Mouse (Mus musculus): Measurements from ENCODE around the gene Rnf212. TPM values are rescaled to one million over a fixed set of nuclear protein-coding genes. Genes with fewer than 3 reads are reported as not detected.

Rnf212 gene
- polyA plus RNA-seq, 1 experiment from 2014 or later: 0.39 TPM

- peaks cover 26% of the 10 kb centered on the region for H3K4me1 ChIP-seq
- 3% methylated on average over 15 of the region's 18 CpGs for WGBS
- H3K9me3 ChIP-seq: no peaks in the 10 kb centered on the region
- H3K27me3 ChIP-seq (replicated peaks): no peaks in the 10 kb centered on the region
- H3K27ac ChIP-seq: no peak within 1 kb of the TSS
- peak within 1 kb of the TSS; percentile 75 for H3K4me2 ChIP-seq
- 0 out of 2 replicates have a peak within 1 kb of the TSS, but pooled peaks have one; percentile 12 for H3K9ac ChIP-seq
- H3K36me3 ChIP-seq: no peaks in the 10 kb centered on the region
- H3K4me3 ChIP-seq (replicated peaks): peak within 1 kb of the TSS; percentile 75
- ATAC-seq (ENCODE audit: insufficient read depth, low FRiP score, low read depth): peak; percentile 3; the same call in 1 of the 2 replicates
Measured at GRCm38 (mm10) chr5:108692271-108692670, 82.5 kb downstream of the Rnf212 start, which contains the start of gene Fgfrl1. TSS of gene Fgfrl1 (plus strand) at chr5:108692382.

GRCm38 (mm10) chr5:108691152-108691551, 83.6 kb downstream of the Rnf212 start:
- Histone ChIP-seq H3K9ac (no peak overlapping the region), H3K36me3 (no peaks in the 10 kb centered on the region), H3K4me2 (no peak overlapping the region), H3K4me1 (peaks cover 21% of the 10 kb centered on the region), H3K9me3 (no peaks in the 10 kb centered on the region), H3K27me3 (replicated peaks) (no peaks in the 10 kb centered on the region), H3K4me3 (replicated peaks) (no peak overlapping the region), H3K27ac (no peak overlapping the region)
- WGBS: 71% methylated on average over 4 of the region's 4 CpGs
- ATAC-seq (ENCODE audit: insufficient read depth, low FRiP score, low read depth): no peak

- H3K9ac ChIP-seq: no peak overlapping the region
- WGBS: 70% methylated on average over 5 of the region's 5 CpGs
- no peak overlapping the region for H3K4me3 ChIP-seq (replicated peaks)
- no peak for ATAC-seq (ENCODE audit: insufficient read depth, low FRiP score, low read depth)
- no peak overlapping the region for H3K27ac ChIP-seq
- H3K9me3 ChIP-seq: no peaks in the 10 kb centered on the region
- no peak overlapping the region for H3K4me2 ChIP-seq
- no peaks in the 10 kb centered on the region for H3K27me3 ChIP-seq (replicated peaks)
- 0 out of 2 replicates have a peak, but pooled peaks cover 11% of the 10 kb centered on the region for H3K4me1 ChIP-seq
- no peaks in the 10 kb centered on the region for H3K36me3 ChIP-seq
Measured at GRCm38 (mm10) chr5:108689091-108689490, 85.7 kb downstream of the Rnf212 start.

GRCm38 (mm10) chr5:108680871-108681270, 93.9 kb downstream of the Rnf212 start:
- no peak overlapping the region for H3K27ac ChIP-seq
- no peak overlapping the region for H3K4me3 ChIP-seq (replicated peaks)
- H3K9ac ChIP-seq: no peak overlapping the region
- H3K4me1 ChIP-seq: peaks cover 12% of the 10 kb centered on the region
- 84% methylated on average over 6 of the region's 6 CpGs for WGBS
- no peak for ATAC-seq (ENCODE audit: insufficient read depth, low FRiP score, low read depth)
- no peaks in the 10 kb centered on the region for H3K9me3 ChIP-seq
- H3K36me3 ChIP-seq: no peaks in the 10 kb centered on the region
- no peak overlapping the region for H3K4me2 ChIP-seq
- H3K27me3 ChIP-seq (replicated peaks): no peaks in the 10 kb centered on the region

- no peaks in the 10 kb centered on the region for H3K9me3 ChIP-seq
- ATAC-seq (ENCODE audit: insufficient read depth, low FRiP score, low read depth): no peak
- no peak overlapping the region for H3K27ac ChIP-seq
- H3K4me2 ChIP-seq: no peak overlapping the region
- H3K4me3 ChIP-seq (replicated peaks): no peak overlapping the region
- no peaks in the 10 kb centered on the region for H3K36me3 ChIP-seq
- no peaks in the 10 kb centered on the region for H3K27me3 ChIP-seq (replicated peaks)
- H3K9ac ChIP-seq: no peak overlapping the region
- peaks cover 12% of the 10 kb centered on the region for H3K4me1 ChIP-seq
- 50% methylated on average over 3 of the region's 3 CpGs for WGBS
Measured at GRCm38 (mm10) chr5:108679909-108680308, 94.9 kb downstream of the Rnf212 start.

Other genes starting within 250 kb of the Rnf212 start
- 2.6 and 3.0 TPM in 2 replicates for gene Cplx1, start 225.0 kb downstream of the Rnf212 start, polyA plus RNA-seq (2015; fragmentation: Nextera tagmentation; extraction: Ambion mirVana)
- 48.8 and 59.5 TPM in 2 replicates for gene Gak, start 145.2 kb downstream of the Rnf212 start, polyA plus RNA-seq (2015; fragmentation: Nextera tagmentation; extraction: Ambion mirVana)
- 23.9 and 26.5 TPM in 2 replicates for gene Tmem175, start 145.2 kb downstream of the Rnf212 start, polyA plus RNA-seq (2015; fragmentation: Nextera tagmentation; extraction: Ambion mirVana)
- gene Idua, start 114.7 kb downstream of the Rnf212 start, polyA plus RNA-seq (2015; fragmentation: Nextera tagmentation; extraction: Ambion mirVana): 13.4 and 13.9 TPM in 2 replicates
- gene Dgkq, start 105.3 kb downstream of the Rnf212 start, polyA plus RNA-seq (2015; fragmentation: Nextera tagmentation; extraction: Ambion mirVana): 10.6 and 11.0 TPM in 2 replicates
- gene Slc26a1, start 99.4 kb downstream of the Rnf212 start, polyA plus RNA-seq (2015; fragmentation: Nextera tagmentation; extraction: Ambion mirVana): 2.3 and 2.6 TPM in 2 replicates
- 25.9 and 26.4 TPM in 2 replicates for gene Fgfrl1, start 82.6 kb downstream of the Rnf212 start, polyA plus RNA-seq (2015; fragmentation: Nextera tagmentation; extraction: Ambion mirVana)
- 4.3 and 5.8 TPM in 2 replicates for gene Tmed11, start 20.4 kb upstream of the Rnf212 start, polyA plus RNA-seq (2015; fragmentation: Nextera tagmentation; extraction: Ambion mirVana)
- 0.01 and 0.04 TPM in 2 replicates for gene Vmn2r8, start 33.9 kb upstream of the Rnf212 start, polyA plus RNA-seq (2015; fragmentation: Nextera tagmentation; extraction: Ambion mirVana)
- gene Vmn2r9, start 77.6 kb upstream of the Rnf212 start, polyA plus RNA-seq (2015; fragmentation: Nextera tagmentation; extraction: Ambion mirVana): not detected in 2 replicates
- not detected in 2 replicates for gene Vmn2r10, start 231.5 kb upstream of the Rnf212 start, polyA plus RNA-seq (2015; fragmentation: Nextera tagmentation; extraction: Ambion mirVana)

Data from stomach, embryonic 15.5 days (tissue).